Mouse (Mus musculus) erythroblast, embryonic 14.5 days (primary cell): ENCODE data around the gene Olfr201. TPM values are rescaled to one million over a fixed set of nuclear protein-coding genes. Genes with fewer than 3 reads are reported as not detected.
A peak's percentile ranks its signal among the peaks of the same experiment; 100 is the strongest.
"Not testable (repeated sequence)": the region's sequence is repeated elsewhere in the genome, so short reads cannot be mapped to it uniquely, and the experiment has no call there.

Experiments used
- H3K27me3 ChIP-seq: 2 replicates; pipeline ENCODE4 v1.6.1; 2012; ENCODE audit warnings: inconsistent platforms; ENCODE audit not compliant: control insufficient read depth
- H3K36me3 ChIP-seq: 2 replicates; pipeline ENCODE4 v1.6.1; 2012; ENCODE audit warnings: mild to moderate bottlenecking, inconsistent platforms; ENCODE audit not compliant: control insufficient read depth
- H3K4me1 ChIP-seq: 2 replicates; pipeline ENCODE4 v1.6.1; 2012; ENCODE audit warnings: inconsistent platforms; ENCODE audit not compliant: control insufficient read depth
- H3K4me3 ChIP-seq: replicated peaks from 2 replicates; pipeline ENCODE3; 2012; ENCODE audit warnings: moderate library complexity, mild to moderate bottlenecking, inconsistent platforms
- H3K9me3 ChIP-seq: 2 replicates; pipeline ENCODE4 v1.6.1; 2012; ENCODE audit warnings: low read length, inconsistent platforms, mixed read lengths; ENCODE audit not compliant: control insufficient read depth
- GATA1 ChIP-seq: IDR thresholded peaks from 2 replicates; pipeline ENCODE4 v1.6.1; 2012; ENCODE audit warnings: low read length, inconsistent platforms, mixed read lengths
- TAL1 ChIP-seq: IDR thresholded peaks from 3 replicates; pipeline ENCODE4 v1.6.1; 2012; ENCODE audit warnings: low read length, inconsistent platforms, mixed read lengths
- polyA plus RNA-seq: library from polyadenylated mRNA; stranded (reverse); fragments of >175 nt; gene quantifications from 2 replicates; pipeline ENCODE4 v1.2.3, GENCODE M21; 2012

Gene Olfr201
- not detected in 2 replicates for polyA plus RNA-seq

GRCm38 (mm10) chr16:59272532-59272931 is at the start of gene Olfr201:
Gene Olfr201, minus strand, starts transcription at chr16:59272632.
- not testable (repeated sequence) for H3K36me3 ChIP-seq, H3K27me3 ChIP-seq, H3K4me1 ChIP-seq, H3K9me3 ChIP-seq, H3K4me3 ChIP-seq

GRCm38 (mm10) chr16:59318148-59318547 is 45.7 kb upstream of the Olfr201 start, which contains the start of gene Olfr204:
Gene Olfr204, minus strand, starts transcription at chr16:59318248.
- no peaks in the 10 kb centered on the region for H3K27me3 ChIP-seq
- no peaks in the 10 kb centered on the region for H3K36me3 ChIP-seq
- H3K4me3 ChIP-seq, result no peak within 1 kb of the TSS
- H3K9me3 ChIP-seq, result no peaks in the 10 kb centered on the region
- H3K4me1 ChIP-seq, result no peaks in the 10 kb centered on the region
- TF ChIP-seq GATA1 (no peak), TAL1 (no peak)

- Histone ChIP-seq H3K9me3 (no peaks in the 10 kb centered on the region), H3K36me3 (no peaks in the 10 kb centered on the region), H3K27me3 (no peaks in the 10 kb centered on the region), H3K4me3 (no peak within 1 kb of the TSS), H3K4me1 (no peaks in the 10 kb centered on the region)
- TF ChIP-seq TAL1 (no peak), GATA1 (no peak)
Observed at GRCm38 (mm10) chr16:59298581-59298980, 26.1 kb upstream of the Olfr201 start, which contains the start of gene Olfr203. Gene Olfr203, plus strand, starts transcription at chr16:59298881.

GRCm38 (mm10) chr16:59287576-59287975 is 15.1 kb upstream of the Olfr201 start:
- H3K36me3 ChIP-seq, H3K9me3 ChIP-seq, H3K4me3 ChIP-seq, H3K4me1 ChIP-seq, H3K27me3 ChIP-seq: not testable (repeated sequence)

- H3K27me3 ChIP-seq, result no peaks in the 10 kb centered on the region
- no peaks in the 10 kb centered on the region; the same call in 1 of the 2 replicates for H3K9me3 ChIP-seq
- no peaks in the 10 kb centered on the region for H3K4me1 ChIP-seq
- no peaks in the 10 kb centered on the region for H3K36me3 ChIP-seq
- TF ChIP-seq GATA1, result no peak
- no peak for TF ChIP-seq TAL1
- no peak within 1 kb of the TSS for H3K4me3 ChIP-seq
Observed at GRCm38 (mm10) chr16:59286693-59287092, 14.3 kb upstream of the Olfr201 start, which contains the start of gene Olfr202. Gene Olfr202, minus strand, starts transcription at chr16:59286793.

- Histone ChIP-seq H3K9me3 (peaks cover 2% of the 10 kb centered on the region; the same call in 1 of the 2 replicates), H3K36me3 (no peaks in the 10 kb centered on the region), H3K4me3 (no peak overlapping the region), H3K27me3 (no peaks in the 10 kb centered on the region), H3K4me1 (peaks cover 2% of the 10 kb centered on the region; the same call in 1 of the 2 replicates)
- TF ChIP-seq TAL1 (no peak), GATA1 (no peak)
Observed at GRCm38 (mm10) chr16:59283476-59283875, 11.0 kb upstream of the Olfr201 start.

- TF ChIP-seq TAL1 (peak; percentile 60), GATA1 (peak; percentile 32; the same call in 1 of the 2 replicates)
- Histone ChIP-seq H3K4me1 (peaks cover 2% of the 10 kb centered on the region; the same call in 1 of the 2 replicates), H3K9me3 (peaks cover 2% of the 10 kb centered on the region; the same call in 1 of the 2 replicates), H3K27me3 (no peaks in the 10 kb centered on the region), H3K36me3 (no peaks in the 10 kb centered on the region), H3K4me3 (peak overlapping the region; percentile 48)
Observed at GRCm38 (mm10) chr16:59280542-59280941, 8.1 kb upstream of the Olfr201 start.

GRCm38 (mm10) chr16:59269097-59269496 is 3.3 kb downstream of the Olfr201 start:
- H3K27me3 ChIP-seq, H3K9me3 ChIP-seq, H3K4me3 ChIP-seq, H3K4me1 ChIP-seq, H3K36me3 ChIP-seq: not testable (repeated sequence)

- H3K4me1 ChIP-seq, result no peaks in the 10 kb centered on the region
- H3K27me3 ChIP-seq, result no peaks in the 10 kb centered on the region
- no peak overlapping the region for H3K4me3 ChIP-seq
- peaks cover 13% of the 10 kb centered on the region for H3K9me3 ChIP-seq
- no peaks in the 10 kb centered on the region for H3K36me3 ChIP-seq
- no peak for TF ChIP-seq TAL1
- TF ChIP-seq GATA1, result no peak
Observed at GRCm38 (mm10) chr16:59249684-59250083, 22.7 kb downstream of the Olfr201 start.

GRCm38 (mm10) chr16:59219667-59220066 is 52.8 kb downstream of the Olfr201 start, which contains the start of gene Olfr199:
Gene Olfr199, minus strand, starts transcription at chr16:59219767.
- H3K9me3 ChIP-seq, H3K27me3 ChIP-seq, H3K4me3 ChIP-seq, H3K4me1 ChIP-seq, H3K36me3 ChIP-seq: not testable (repeated sequence)

GRCm38 (mm10) chr16:59217861-59218260 is 54.6 kb downstream of the Olfr201 start:
- not testable (repeated sequence) for H3K36me3 ChIP-seq, H3K4me1 ChIP-seq, H3K27me3 ChIP-seq, H3K9me3 ChIP-seq, H3K4me3 ChIP-seq

Other genes with a start within 250 kb of the Olfr201 start
- gene Olfr186, start 242.3 kb downstream of the Olfr201 start, polyA plus RNA-seq, result 0.03 TPM in 1 of 2 replicates, not detected in the other
- not detected in 2 replicates for gene Olfr187, start 232.9 kb downstream of the Olfr201 start, polyA plus RNA-seq
- not detected in 2 replicates for gene Olfr190, start 194.6 kb downstream of the Olfr201 start, polyA plus RNA-seq
- not detected in 2 replicates for gene Olfr191, start 182.8 kb downstream of the Olfr201 start, polyA plus RNA-seq
- not detected in 2 replicates for gene Olfr193, start 160.8 kb downstream of the Olfr201 start, polyA plus RNA-seq
- gene Olfr194, start 151.6 kb downstream of the Olfr201 start, polyA plus RNA-seq, result not detected in 2 replicates
- gene Olfr195, start 125.6 kb downstream of the Olfr201 start, polyA plus RNA-seq, result not detected in 2 replicates
- gene Olfr196, start 102.2 kb downstream of the Olfr201 start, polyA plus RNA-seq, result not detected in 2 replicates
- gene Olfr198, start 69.1 kb downstream of the Olfr201 start, polyA plus RNA-seq, result not detected in 2 replicates
- gene Olfr199, start 52.9 kb downstream of the Olfr201 start, polyA plus RNA-seq, result not detected in 2 replicates
- gene Olfr202, start 14.2 kb upstream of the Olfr201 start, polyA plus RNA-seq, result not detected in 2 replicates
- gene Olfr203, start 26.2 kb upstream of the Olfr201 start, polyA plus RNA-seq, result not detected in 2 replicates
- gene Olfr204, start 45.6 kb upstream of the Olfr201 start, polyA plus RNA-seq, result not detected in 2 replicates
- gene Olfr205, start 58.5 kb upstream of the Olfr201 start, polyA plus RNA-seq, result not detected in 2 replicates
- gene Olfr206, start 76.6 kb upstream of the Olfr201 start, polyA plus RNA-seq, result not detected in 2 replicates
- gene Olfr209, start 91.4 kb upstream of the Olfr201 start, polyA plus RNA-seq, result not detected in 2 replicates
- gene Gabrr3, start 134.7 kb upstream of the Olfr201 start, polyA plus RNA-seq, result 0.01 TPM in 1 of 2 replicates, not detected in the other
- gene Riox2, start 199.1 kb upstream of the Olfr201 start, polyA plus RNA-seq, result 0.15 and 0.16 TPM in 2 replicates